Mouse (Mus musculus): ENCODE measurements around the gene Slc22a21.

- TF ChIP-seq CHD2 (IDR thresholded peaks at IDR 0.05; ENCODE audit: low read depth, low read length) (no peak), MAFK (IDR thresholded peaks at IDR 0.05; ENCODE audit: insufficient read depth, low read depth, low read length) (no peak)
Observed at GRCm38 (mm10) chr11:54007717-54008116, 27.6 kb upstream of the Slc22a21 start.

Data from ES-E14 (cell line).